Mouse (Mus musculus) natural killer cell, adult 2 months (primary cell): ENCODE measurements around the gene Gipc2.

Source experiments
- DNase-seq, 2 experiments: peaks; one replicate each; pipeline ENCODE4 v3.0.0; 2022; ENCODE audit warnings: low spot score in 2 of 2

Gipc2 gene

DNA sequence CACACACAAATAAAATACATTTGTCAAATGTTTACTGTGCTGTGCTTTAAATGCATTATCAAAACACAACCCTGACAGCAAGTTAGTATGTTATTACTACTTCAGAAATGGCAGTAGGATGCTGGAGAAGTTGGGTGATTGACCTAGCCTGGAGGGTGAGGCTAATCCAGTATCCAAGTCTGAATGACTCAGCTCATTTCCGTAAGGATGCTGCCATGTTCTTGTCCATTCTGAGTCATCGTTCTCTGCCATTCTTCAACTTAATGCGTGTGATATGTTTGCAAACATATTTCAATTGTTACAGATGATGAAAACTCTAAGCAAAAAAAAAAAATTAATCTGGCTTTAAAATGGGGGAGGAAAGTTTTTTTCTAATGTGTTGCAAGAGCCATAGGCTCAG, 84.6 kb downstream of the Gipc2 start:
- no peak for DNase-seq

DNA sequence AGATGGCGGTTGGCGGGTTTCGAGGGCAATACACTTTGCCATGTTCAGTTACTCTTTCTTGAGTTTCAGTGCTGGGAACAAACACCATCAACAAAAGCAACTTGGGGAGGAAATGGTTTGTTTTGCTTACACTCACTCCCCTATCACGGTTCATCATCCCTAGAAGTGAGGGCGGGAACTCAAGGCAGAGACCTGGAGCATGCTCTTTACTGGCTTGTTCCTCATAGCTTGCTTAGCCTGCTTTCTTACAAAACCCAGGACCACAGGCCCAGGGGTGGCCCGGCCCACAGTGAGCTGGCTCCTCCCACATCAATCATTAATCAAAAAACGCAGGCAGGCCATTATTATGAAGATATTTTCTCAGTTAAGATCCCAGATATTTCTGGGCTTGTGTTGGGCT, 89.9 kb downstream of the Gipc2 start:
- no peak for DNase-seq

DNA sequence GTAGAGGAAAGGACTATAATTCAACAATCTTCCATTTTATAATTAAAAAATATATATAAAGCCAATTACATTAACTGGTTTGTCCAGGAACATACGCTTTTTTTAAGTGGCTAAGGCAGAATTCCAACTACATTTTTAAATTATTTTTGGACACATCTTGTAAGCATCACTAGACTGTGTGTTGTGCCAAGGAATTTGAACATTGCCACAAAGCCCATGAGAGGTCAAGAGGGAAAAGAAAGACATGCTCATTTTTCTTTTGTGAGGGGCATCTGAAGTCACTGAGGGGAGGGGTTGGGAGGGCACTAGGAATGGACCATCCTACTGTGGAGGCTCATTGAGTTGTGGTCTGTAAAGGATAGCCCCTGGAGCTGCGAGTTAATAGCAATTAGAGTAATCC, 97.0 kb downstream of the Gipc2 start:
- DNase-seq, result no peak

DNA sequence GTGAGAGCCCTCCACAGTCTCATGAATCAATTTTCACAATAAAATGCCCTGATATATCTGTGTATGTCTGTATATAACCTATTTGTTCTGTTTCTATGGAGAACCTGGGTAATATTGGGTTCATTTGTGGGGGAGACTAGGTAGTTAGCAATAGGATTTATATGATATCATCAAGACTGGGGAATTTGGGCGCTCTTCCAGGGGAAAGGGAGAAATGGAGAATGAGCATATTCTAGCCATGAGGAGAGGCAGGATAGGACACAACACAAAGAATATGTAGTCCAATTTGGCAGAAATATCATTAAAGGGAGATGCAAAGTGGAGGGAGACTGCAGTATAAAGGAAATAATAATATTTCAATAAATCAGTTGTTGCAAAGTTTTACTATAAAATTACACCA, 97.7 kb downstream of the Gipc2 start:
- DNase-seq, result no peak

DNA sequence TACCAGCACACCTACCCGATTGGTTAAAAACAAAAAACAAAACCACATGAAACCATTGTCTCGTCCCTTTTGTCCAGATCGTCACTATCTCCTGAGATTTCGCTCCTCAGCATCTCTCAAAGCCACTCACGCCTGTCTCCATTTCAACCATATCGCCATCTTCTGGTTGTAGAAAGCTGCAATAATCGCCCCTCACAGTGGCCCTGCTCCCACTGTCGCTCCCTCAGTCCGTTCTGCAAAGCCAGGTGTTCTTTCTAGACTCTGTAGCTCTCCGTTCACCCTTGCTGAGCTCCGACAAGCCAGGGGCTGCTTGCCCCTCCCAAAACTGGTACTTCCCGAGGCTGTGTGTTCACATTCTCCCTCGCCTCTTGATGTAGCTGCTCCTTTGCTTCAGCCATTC, 99.3 kb downstream of the Gipc2 start:
- DNase-seq, result no peak

DNA sequence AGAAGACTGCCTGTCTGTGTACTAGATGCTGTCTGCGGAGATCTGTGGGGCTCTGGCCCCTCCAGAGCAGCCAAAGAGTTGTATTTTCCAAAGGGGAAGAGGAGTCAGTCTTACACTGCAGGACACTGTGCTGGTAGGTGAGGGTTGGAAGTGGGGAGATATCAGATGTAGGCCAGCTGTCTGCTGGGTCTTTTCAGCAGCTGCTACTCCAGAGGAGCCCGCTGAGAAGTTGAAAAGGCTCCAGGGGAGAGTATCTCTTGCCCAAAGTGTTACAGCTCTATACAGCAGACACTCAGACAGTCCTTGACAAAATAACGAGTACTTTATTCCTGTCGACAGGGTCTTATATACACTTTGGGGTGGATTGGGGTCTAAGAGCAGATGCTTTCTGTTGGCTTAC, 100.2 kb downstream of the Gipc2 start:
- no peak for DNase-seq

DNA sequence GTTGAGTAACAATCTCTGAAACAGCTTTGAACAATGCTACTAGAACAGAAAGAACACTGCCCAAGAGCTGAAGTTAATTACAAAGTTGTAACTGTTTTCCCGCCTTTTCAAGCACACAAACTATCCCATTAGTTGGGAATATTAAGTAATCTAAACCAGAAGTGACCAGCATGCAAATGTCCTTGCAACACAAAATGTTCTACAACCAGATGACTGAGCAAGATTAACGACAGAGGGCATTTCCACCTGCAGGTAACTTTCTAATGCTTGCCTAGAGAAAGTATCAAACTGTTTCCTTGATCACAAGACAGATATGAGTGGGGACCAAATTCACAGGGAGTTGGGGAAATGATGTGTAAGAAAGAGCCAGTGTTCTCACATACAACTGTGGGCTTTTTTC, 101.9 kb downstream of the Gipc2 start:
- no peak for DNase-seq

DNA sequence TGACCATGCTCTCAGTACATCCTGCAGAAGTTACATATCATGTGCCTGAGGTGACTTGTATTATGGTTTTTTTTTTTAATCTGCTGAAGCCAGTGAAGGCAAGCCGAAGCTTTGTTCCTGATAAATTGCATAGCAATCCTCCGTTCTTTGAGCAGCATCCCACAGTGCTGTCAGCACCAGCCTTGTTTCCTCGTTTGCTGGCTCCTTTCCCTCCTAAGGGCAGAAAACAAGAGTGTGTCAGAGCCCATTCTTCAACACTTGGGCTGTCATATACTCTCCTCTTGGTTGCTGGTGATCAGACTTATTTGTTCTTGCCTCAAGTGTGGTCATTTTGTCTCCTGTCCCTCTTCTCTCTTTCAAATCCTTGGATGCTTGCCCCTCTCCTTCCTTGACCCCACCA, 103.2 kb downstream of the Gipc2 start:
- DNase-seq, result no peak

DNA sequence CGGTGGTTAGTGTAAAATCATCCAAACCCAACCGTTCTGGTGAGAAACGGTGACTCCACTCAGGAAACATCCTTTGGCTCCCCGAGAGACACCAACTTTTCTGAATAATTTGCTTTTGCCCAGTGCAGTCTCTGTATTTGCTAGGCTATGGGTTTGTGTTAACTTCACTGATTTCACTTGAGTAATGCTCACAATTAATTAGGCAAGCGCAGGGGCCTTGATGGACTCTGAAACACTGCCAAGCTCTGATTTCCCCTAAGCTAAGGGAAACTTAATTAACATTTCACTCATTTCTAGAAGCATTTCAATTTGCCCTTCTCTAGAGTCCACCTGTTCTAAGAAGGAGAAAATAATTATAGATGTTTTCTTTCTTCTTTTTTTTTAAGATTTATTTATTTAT, 104.9 kb downstream of the Gipc2 start:
- DNase-seq, result no peak

DNA sequence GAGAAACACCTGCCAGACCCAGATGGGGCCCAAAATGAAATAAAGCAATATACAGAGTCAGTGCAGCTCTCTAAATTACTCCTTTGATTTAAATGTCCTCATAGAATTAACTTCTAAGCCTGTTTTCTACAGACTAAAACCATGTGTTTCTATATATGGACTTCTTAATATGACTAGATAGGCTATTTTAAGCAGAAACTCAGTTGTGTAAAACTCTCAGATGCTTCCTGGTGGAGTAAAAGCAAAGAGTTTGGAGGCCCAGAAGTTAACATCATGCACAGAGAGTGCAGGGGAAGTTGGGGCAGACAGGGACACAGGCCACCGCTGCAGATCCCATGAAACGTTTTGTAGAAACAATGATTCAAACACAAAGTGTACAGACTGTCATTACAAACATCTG, 107.8 kb downstream of the Gipc2 start:
- DNase-seq, result no peak

DNA sequence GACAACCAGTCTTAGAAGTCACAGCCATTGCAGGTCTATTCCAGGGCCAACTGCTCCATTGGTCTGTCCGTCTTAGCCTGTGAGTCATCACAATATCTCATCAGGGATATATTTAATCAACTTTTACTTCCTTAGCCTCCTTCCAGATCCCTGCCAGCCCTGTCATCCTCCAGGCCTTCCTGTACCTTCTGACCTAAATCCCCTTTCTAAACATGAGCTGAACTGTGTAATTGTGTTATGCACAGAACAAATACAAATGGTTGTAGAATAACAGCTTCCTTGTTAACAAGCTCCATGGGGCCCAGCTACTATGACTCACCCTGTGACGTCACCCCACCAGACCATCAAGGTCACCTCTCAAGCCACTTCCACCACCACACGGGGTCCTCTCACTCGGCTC, 111.8 kb downstream of the Gipc2 start:
- DNase-seq, result no peak

DNA sequence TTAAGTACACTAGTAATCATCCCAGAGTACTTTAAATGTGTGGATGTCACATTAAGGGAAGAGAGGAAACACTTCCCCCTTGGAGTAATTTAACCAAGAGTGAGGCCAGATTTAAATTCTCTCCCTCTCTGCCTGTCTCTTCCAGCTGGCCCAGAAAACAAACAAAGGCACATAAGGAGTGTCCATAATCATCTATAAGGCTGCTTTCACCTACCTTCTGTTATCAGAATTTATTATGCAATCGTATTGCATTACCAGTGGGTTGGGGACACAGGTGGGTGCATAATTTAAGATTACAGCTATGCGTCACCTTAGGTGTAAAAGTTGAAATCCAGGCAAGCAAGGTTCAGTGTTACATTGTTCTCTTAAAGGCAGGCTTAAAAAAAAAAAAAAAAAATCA, 114.1 kb downstream of the Gipc2 start:
- DNase-seq, result no peak

DNA sequence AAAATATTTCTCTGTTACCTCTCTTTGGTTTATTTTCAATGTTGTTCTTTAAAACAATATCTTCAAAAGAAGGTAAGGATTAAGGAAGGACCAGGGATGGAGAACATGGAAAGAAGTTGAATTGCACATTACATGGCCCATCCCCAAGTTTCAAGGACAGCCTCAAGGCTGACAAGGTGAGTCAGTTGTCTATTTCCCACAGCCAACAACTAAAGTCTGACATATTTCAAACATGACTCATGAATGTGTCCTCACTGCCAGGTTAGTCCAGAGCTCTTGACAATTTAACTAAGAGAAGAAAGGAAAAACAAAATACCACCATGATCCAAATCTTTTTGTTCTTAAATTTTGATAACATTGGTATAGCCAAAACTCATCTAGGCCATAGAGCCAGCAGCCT, 118.1 kb downstream of the Gipc2 start:
- DNase-seq, result no peak

DNA sequence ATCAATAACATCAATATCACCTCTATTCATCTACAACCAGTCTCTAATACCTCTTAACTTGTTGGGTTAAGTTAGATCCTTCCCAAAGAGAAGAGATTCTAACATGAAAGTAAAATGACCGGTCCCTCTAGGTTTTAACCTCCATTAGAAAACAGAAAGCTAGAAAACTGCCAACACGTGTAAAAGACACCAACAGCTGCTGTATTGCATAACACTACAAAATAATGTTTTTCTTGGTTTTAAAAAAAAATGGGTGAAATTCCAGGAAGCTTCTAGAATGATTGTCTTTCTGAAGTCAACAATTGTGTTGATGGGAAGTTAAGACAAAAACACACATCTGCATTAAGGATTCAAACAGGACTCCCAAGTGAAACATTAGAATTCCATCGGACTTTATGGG, 119.1 kb downstream of the Gipc2 start:
- DNase-seq, result no peak
